In genomic region chr2:145861193-145862123, GRCm38 (mm10) we compare ENCODE assay signal across 8 mouse cellular contexts. TPM values are rescaled to one million over a fixed set of nuclear protein-coding genes. Genes with fewer than 3 reads are reported as not detected.
A peak's percentile ranks its signal among the peaks of the same experiment; 100 is the strongest.
DNase-seq lines count a peak whose midpoint lies in the region; ATAC-seq lines count a peak whose summit lies in the region.

No protein-coding gene starts in this region.

- H3K4me1 ChIP-seq in embryonic facial prominence, embryonic 11.5 days (ENCODE audit: control insufficient read depth, insufficient read depth, low read length): peaks cover 5% of the 10 kb centered on the region
- peaks cover 57% of the 10 kb centered on the region for H3K4me1 ChIP-seq in limb, embryonic 12.5 days (replicated peaks)
- H3K4me1 ChIP-seq in neural tube, embryonic 14.5 days (ENCODE audit: control insufficient read depth, insufficient read depth, low read length): peaks cover 7% of the 10 kb centered on the region; the same call in 1 of the 2 replicates

- intact Hi-C loops in heart, postnatal 25 days (cut with DNase I): loop anchor here (2.0 kb wide), 1 partner anchor 19 kb away; no protein-coding TSS in a partner anchor

- H3K9ac ChIP-seq in embryonic facial prominence, embryonic 11.5 days (replicated peaks; ENCODE audit: low read length): peak overlapping the region; percentile 59
- peak overlapping the region; percentile 79 for H3K9ac ChIP-seq in limb, embryonic 12.5 days (replicated peaks)
- H3K9ac ChIP-seq in neural tube, embryonic 14.5 days (replicated peaks; ENCODE audit: low read depth, low read length): peak overlapping the region; percentile 52

- no peaks in the 10 kb centered on the region for H3K9me3 ChIP-seq in embryonic facial prominence, embryonic 11.5 days (replicated peaks; ENCODE audit: control insufficient read depth, low read length)
- H3K9me3 ChIP-seq in limb, embryonic 12.5 days: peaks cover 2% of the 10 kb centered on the region; the same call in 1 of the 2 replicates
- H3K9me3 ChIP-seq in neural tube, embryonic 14.5 days (ENCODE audit: control insufficient read depth, low read length): no peaks in the 10 kb centered on the region

- no peaks in the 10 kb centered on the region for H3K27me3 ChIP-seq in embryonic facial prominence, embryonic 11.5 days (ENCODE audit: control insufficient read depth, insufficient read depth, low read length)
- H3K27me3 ChIP-seq in limb, embryonic 12.5 days: no peaks in the 10 kb centered on the region
- no peaks in the 10 kb centered on the region for H3K27me3 ChIP-seq in neural tube, embryonic 14.5 days (ENCODE audit: control insufficient read depth, insufficient read depth, low read length)

- H3K4me3 ChIP-seq in embryonic facial prominence, embryonic 11.5 days (ENCODE audit: low read depth, low read length): peak overlapping the region; percentile 41
- H3K4me3 ChIP-seq in limb, embryonic 12.5 days (replicated peaks): peak overlapping the region; percentile 56
- peak overlapping the region; percentile 26 for H3K4me3 ChIP-seq in neural tube, embryonic 14.5 days (ENCODE audit: low read depth, low read length)

- DNase-seq in adrenal gland, adult 2 months: peak; percentile 32
- no peak for DNase-seq in adrenal gland, postnatal 25 days
- DNase-seq in embryonic facial prominence, embryonic 11.5 days (ENCODE audit: low spot score): peak; percentile 30
- peak; percentile 28 for DNase-seq in heart, postnatal 25 days (ENCODE audit: low spot score)
- no peak for DNase-seq in B cell, adult 2 months
- no peak for DNase-seq in spleen, postnatal 14 days (ENCODE audit: low spot score in 2 of 2)

- no peaks in the 10 kb centered on the region for H3K36me3 ChIP-seq in embryonic facial prominence, embryonic 11.5 days (replicated peaks; ENCODE audit: control insufficient read depth, insufficient read depth, low read depth, low read length)
- H3K36me3 ChIP-seq in limb, embryonic 12.5 days: peaks cover 13% of the 10 kb centered on the region
- no peaks in the 10 kb centered on the region for H3K36me3 ChIP-seq in neural tube, embryonic 14.5 days (ENCODE audit: control insufficient read depth, insufficient read depth, low read length)

- H3K4me2 ChIP-seq in embryonic facial prominence, embryonic 11.5 days (ENCODE audit: low read depth, low read length): peak overlapping the region; percentile 62
- peak overlapping the region; percentile 77 for H3K4me2 ChIP-seq in limb, embryonic 12.5 days
- H3K4me2 ChIP-seq in neural tube, embryonic 14.5 days (ENCODE audit: low read depth, low read length): peak overlapping the region; percentile 44

- WGBS in embryonic facial prominence, embryonic 11.5 days: 49% methylated on average over 8 of the region's 8 CpGs
- 47% methylated on average over 8 of the region's 8 CpGs for WGBS in limb, embryonic 12.5 days
- 60% methylated on average over 8 of the region's 8 CpGs for WGBS in neural tube, embryonic 14.5 days

- peak overlapping the region; percentile 88 for H3K27ac ChIP-seq in embryonic facial prominence, embryonic 11.5 days (replicated peaks; ENCODE audit: low read depth, low read length)
- H3K27ac ChIP-seq in limb, embryonic 12.5 days: peak overlapping the region; percentile 99
- H3K27ac ChIP-seq in neural tube, embryonic 14.5 days (ENCODE audit: low read depth, low read length): peak overlapping the region; percentile 44

- ATAC-seq in embryonic facial prominence, embryonic 11.5 days (replicated peaks; ENCODE audit: insufficient number of reproducible peaks, low FRiP score, low TSS enrichment, low read depth): no peak
- no peak for ATAC-seq in limb, embryonic 12.5 days (ENCODE audit: insufficient number of reproducible peaks, insufficient read depth, low FRiP score, low TSS enrichment, low read depth)
- ATAC-seq in neural tube, embryonic 14.5 days (ENCODE audit: low read depth): no peak

RNA-seq across cellular contexts. Expression of gene Naa20, which starts 40.4 kb away (rescaled TPM):
- 10 to 100 TPM; 47.3 to 64.1 TPM for total RNA-seq in adrenal gland, adult 2 months (2021)
- polyA plus RNA-seq in adrenal gland, adult 2 months (2012; rRNA removed): 9.0 and 14.0 TPM in 2 replicates
- 48.6 and 57.5 TPM in 2 replicates for total RNA-seq in adrenal gland, postnatal 25 days (2021)
- polyA plus RNA-seq in embryonic facial prominence, embryonic 11.5 days (2014; fragmentation: Nextera tagmentation; extraction: Ambion mirVana): 178 and 190 TPM in 2 replicates
- 100 to 1,000 TPM; 102 to 108 TPM for total RNA-seq in heart, postnatal 25 days (2021)
- polyA plus RNA-seq in limb, embryonic 12.5 days (2016; fragmentation: Nextera tagmentation; extraction: Ambion mirVana): 156 and 160 TPM in 2 replicates
- 145 and 151 TPM in 2 replicates for polyA plus RNA-seq in neural tube, embryonic 14.5 days (2014; fragmentation: Nextera tagmentation; extraction: Ambion mirVana)

Comparison
In these comparisons a context has a peak if more than half of its experiments do, and no peak if none do; other contexts are left out.
1. DNase-seq: peak in adrenal gland, adult 2 months (single experiment), embryonic facial prominence, embryonic 11.5 days (single experiment) and heart, postnatal 25 days (single experiment); none in adrenal gland, postnatal 25 days (single experiment), B cell, adult 2 months (0 of 2) and spleen, postnatal 14 days (0 of 2).
2. H3K27ac ChIP-seq: peak in every context shown above with its lines; median percentile 99 in limb, embryonic 12.5 days; 88 in embryonic facial prominence, embryonic 11.5 days; 44 in neural tube, embryonic 14.5 days.
3. Peak in every context shown above with its lines, with median percentiles within 50 percentile points of each other: H3K4me2 ChIP-seq, H3K4me3 ChIP-seq and H3K9ac ChIP-seq.